Mouse (Mus musculus) bone marrow, adult 2 months (tissue): Measurements from ENCODE around the gene Stk32c. TPM values are rescaled to one million over a fixed set of nuclear protein-coding genes. Genes with fewer than 3 reads are reported as not detected.

Experiments
- H3K27ac ChIP-seq: fragments of 200-500 bp; 2 replicates; pipeline ENCODE4 v1.5.1; 2012; ENCODE audit warnings: low read depth, mild to moderate bottlenecking, control low read depth, inconsistent platforms, low read length; ENCODE audit not compliant: control insufficient read depth, poor library complexity, insufficient read depth
- H3K4me1 ChIP-seq: fragments of 200-500 bp; 2 replicates; pipeline ENCODE4 v1.6.1; 2011; ENCODE audit warnings: low read length; ENCODE audit not compliant: control insufficient read depth, insufficient read depth
- H3K4me3 ChIP-seq: fragments of 200-500 bp; replicated peaks from 2 replicates; pipeline ENCODE3; 2011; ENCODE audit warnings: mild to moderate bottlenecking, low read depth, low read length, control low read depth; ENCODE audit not compliant: control insufficient read depth
- CTCF ChIP-seq: fragments of 200-500 bp; IDR thresholded peaks from 2 replicates; pipeline ENCODE4 v1.5.1; 2011; ENCODE audit warnings: low read length, control low read depth; ENCODE audit not compliant: control insufficient read depth, insufficient read depth
- POLR2A ChIP-seq: fragments of 200-500 bp; IDR thresholded peaks from 2 replicates; pipeline ENCODE4 v1.6.1; 2011; ENCODE audit warnings: low read depth, mild to moderate bottlenecking, control low read depth, low read length, borderline replicate concordance; ENCODE audit not compliant: control insufficient read depth
- WGBS: fragments of 180-500 bp; shearing (Covaris S2); methylation state at CpG from one replicate; pipeline ENCODE4 v1.1.7; 2018; 5-methylcytosine and 5-hydroxymethylcytosine counted together
- polyA plus RNA-seq: library from polyadenylated mRNA; stranded (reverse); fragments of >200 nt; gene quantifications from 2 replicates; pipeline ENCODE4 v1.2.4, GENCODE M21; 2011; ENCODE audit warnings: low replicate concordance; ENCODE audit not compliant: missing spikeins, insufficient read depth, insufficient read length

The Stk32c gene
- polyA plus RNA-seq, 1 experiment: 3.2 TPM

DNA sequence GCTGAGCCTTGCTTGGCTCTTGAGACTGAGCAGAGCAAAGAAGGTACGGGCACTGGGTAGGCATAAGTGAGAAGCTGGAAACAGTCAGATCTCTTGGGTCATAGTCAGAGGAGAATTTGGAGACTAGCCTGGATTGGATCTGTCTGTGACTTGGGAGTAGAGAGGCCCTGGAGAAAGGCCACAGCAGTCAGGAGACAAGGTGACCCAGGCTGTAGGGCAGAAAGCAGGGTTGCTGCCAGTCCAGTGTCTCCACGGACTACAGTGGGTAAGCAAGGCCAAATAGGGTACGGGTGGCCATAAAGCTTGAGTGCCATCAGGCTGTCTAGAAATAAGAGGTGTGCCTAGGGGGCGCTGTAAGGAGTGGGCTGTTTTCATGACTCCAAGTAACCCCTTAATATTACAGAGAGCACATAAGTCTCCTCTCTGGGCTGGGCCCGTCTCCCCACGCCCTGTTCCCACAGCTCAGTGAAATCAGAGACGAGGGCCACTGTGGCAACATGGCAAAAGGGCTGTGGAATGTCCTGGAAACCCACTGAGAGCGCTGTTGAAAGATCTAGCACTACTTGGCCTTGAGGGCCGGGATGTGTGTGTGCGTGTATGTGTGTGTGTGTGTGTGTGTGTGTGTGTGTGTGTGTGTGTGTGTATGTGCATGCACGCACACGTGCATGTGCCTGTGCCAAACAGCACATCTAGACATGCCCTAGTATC is 22.7 kb upstream of the Stk32c start:
- H3K4me1 ChIP-seq: peaks cover 3% of the 10 kb centered on the region; the same call in 1 of the 2 replicates
- H3K4me3 ChIP-seq: no peak overlapping the region
- TF ChIP-seq POLR2A (no peak), CTCF (no peak)
- 75% methylated on average over 12 of the region's 12 CpGs for WGBS
- H3K27ac ChIP-seq: no peak overlapping the region

DNA sequence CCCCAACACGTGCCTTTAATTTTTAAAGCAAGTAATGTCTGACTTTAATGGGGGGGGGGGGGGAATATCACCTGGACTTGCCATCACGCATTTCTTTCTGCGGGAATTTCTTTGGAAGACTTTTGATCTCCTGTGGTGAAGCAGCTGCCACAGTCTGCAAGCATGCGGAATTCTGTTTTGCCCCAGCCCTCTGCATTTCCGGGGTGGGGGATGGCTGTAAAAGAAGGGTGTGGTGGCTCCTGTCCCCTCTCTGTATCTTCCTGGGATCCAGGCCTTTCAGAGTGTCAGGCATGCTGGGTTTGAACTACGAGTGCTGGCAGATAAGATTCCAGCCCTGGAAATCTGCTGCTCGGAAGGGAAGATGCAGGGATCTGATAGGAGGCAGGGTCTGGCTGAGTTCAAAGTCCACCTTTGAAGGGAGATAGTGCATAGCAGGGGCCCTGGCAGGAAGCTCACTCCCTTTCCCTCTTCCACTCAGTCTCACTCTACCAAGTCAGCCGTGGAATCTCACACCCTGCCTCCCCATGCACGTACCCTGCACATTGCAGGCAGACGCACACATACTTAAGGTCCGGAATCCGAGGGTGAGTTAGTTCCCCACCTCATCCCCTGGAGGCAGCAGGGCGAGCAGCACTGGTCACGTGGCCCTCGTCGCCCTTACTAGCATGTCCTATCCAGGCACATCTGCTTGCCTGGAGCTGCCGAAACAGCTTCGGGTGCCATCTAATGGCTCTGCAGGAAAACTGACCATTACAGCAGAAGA is 21.5 kb upstream of the Stk32c start:
- TF ChIP-seq CTCF: 0 out of 2 replicates have a peak, but pooled peaks have one; percentile 27
- TF ChIP-seq POLR2A: no peak
- no peak overlapping the region for H3K4me3 ChIP-seq
- 56% methylated on average over 18 of the region's 18 CpGs for WGBS
- H3K27ac ChIP-seq: no peak overlapping the region
- peaks cover 3% of the 10 kb centered on the region; the same call in 1 of the 2 replicates for H3K4me1 ChIP-seq

DNA sequence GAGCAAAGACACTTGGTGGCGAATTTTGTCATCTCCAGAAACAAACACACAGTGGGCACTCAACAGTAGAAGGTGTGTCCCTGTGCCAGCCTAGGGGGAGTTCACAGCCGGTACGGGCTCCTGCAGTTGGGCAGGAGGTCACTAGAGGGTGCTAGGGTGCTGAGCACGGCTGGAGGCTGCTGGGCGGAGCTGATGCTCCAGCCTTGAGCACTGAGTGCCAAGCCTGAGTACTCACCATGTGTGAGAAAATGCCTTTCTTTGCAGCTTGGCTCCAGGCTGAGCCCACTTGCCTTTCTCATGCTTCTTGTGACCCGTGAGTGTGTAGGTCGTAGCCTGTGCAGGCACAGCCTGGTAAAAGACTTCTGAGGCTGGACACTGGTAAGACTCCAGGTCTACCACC is 20.6 kb upstream of the Stk32c start:
- WGBS: under 1% methylated on average over 7 of the region's 7 CpGs

DNA sequence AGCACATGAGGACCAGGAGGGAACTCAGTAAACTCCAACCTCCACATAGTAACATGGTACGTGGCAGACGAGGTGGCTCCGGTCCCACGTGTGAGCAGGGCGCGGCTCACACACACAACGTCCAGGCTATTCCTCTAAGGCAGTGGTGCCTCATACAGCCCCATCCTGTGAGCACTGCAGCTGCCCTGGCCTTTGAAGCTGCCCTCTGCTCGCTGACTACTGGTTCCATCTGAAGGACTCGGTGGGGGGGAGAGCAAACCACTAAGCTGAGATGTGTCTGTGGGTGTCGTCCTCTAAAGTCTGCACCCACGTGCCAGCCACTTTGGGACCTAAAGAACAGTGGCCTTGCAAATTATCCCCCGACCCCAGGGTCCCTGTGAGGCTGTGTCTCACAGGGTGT is 17.1 kb upstream of the Stk32c start:
- H3K4me1 ChIP-seq: peaks cover 6% of the 10 kb centered on the region; the same call in 1 of the 2 replicates
- TF ChIP-seq POLR2A (no peak), CTCF (no peak)

More for the DNA sequence above, 20.6 kb upstream of the Stk32c start:
- Histone ChIP-seq H3K4me3 (no peak overlapping the region), H3K4me1 (peaks cover 3% of the 10 kb centered on the region; the same call in 1 of the 2 replicates), H3K27ac (no peak overlapping the region)
- peak; percentile 94 for TF ChIP-seq CTCF
- no peak for TF ChIP-seq POLR2A

DNA sequence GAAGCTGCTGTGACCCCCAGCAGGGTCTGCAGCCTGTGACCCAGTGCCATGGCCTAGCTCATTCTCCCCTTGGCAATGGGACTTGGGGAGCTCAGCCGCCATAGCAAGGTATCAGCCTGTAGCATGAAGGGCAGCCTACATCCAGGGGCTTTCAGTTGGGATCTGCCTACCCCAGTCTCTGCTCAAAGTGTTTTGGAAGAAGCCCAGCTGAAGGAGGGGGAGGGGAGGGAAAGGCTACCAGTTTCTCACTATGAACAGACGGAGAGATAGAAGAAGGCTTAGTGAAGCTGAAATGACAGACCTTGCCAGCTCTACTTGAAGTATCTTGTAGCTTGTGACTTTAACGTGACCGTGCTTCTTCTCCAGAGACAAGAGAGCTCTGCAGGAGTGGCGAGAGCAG is 16.7 kb upstream of the Stk32c start:
- 78% methylated on average over 5 of the region's 5 CpGs for WGBS
- TF ChIP-seq POLR2A (no peak), CTCF (no peak)

More for the DNA sequence above, 17.1 kb upstream of the Stk32c start:
- Histone ChIP-seq H3K4me3 (no peak overlapping the region), H3K27ac (no peak overlapping the region)
- 85% methylated on average over 12 of the region's 12 CpGs for WGBS

DNA sequence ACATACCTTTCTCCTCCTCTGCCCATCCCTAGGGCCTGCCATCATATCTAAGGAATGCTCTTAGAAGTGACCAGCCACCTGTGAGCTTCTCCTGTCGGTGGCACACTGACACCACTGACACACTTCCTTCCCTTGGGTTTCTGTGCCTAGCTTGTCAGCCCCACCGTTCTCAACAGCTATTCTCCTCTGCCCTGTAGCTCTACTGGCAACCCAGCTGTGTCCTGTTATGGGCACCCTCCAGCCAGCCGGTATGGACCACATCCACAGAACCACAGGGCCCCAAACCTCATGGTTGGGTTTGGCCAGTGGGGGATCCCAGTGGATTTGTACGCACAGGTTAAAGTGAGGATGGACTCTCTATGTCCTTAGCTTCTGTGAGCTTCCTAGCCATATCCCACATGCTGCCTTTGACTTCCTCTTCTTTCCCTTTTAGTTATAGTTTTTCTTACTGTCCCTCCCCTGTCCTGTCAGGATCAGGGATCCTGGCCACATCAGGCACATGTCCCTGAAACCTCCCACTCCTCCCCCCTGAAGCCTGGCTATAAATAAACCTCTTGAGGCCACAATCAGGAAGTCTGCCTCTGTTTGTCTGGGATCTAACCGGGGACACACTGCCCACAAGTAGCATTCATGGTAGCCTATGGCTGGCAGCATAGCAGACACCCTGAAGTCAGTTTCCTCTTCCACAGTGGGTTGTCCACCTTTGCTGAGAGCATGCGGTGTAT is 15.5 kb upstream of the Stk32c start:
- H3K27ac ChIP-seq: 0 out of 2 replicates have a peak overlapping the region, but pooled peaks have one; percentile 8
- WGBS: 8% methylated on average over 6 of the region's 6 CpGs
- H3K4me1 ChIP-seq: peaks cover 9% of the 10 kb centered on the region; the same call in 1 of the 2 replicates
- TF ChIP-seq CTCF (no peak), POLR2A (no peak)
- no peak overlapping the region for H3K4me3 ChIP-seq

More for the DNA sequence above, 16.7 kb upstream of the Stk32c start:
- no peak overlapping the region for H3K4me3 ChIP-seq
- no peak overlapping the region for H3K27ac ChIP-seq
- H3K4me1 ChIP-seq: peaks cover 9% of the 10 kb centered on the region; the same call in 1 of the 2 replicates

DNA sequence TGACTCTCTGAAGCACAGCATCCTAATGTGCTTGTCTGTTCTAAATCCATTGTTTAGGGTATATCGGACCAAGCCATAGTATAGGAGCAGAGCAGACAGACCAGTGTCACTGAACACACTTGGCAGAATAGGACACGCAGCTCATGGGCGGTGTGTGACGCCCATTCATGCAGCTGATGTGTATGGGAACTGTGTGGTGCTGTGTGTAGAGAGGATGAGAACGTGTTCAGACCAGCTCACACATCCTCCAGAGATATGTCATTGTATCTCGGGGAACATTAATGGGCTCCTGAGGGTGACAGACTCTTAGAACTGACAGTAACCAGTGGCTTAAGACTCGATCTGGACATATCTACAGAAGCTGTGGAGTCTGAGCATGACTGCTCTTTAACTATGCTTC is 13.3 kb upstream of the Stk32c start:
- WGBS: 87% methylated on average over 7 of the region's 7 CpGs
- Histone ChIP-seq H3K27ac (no peak overlapping the region), H3K4me1 (peaks cover 11% of the 10 kb centered on the region; the same call in 1 of the 2 replicates), H3K4me3 (no peak overlapping the region)
- no peak for TF ChIP-seq CTCF
- no peak for TF ChIP-seq POLR2A

DNA sequence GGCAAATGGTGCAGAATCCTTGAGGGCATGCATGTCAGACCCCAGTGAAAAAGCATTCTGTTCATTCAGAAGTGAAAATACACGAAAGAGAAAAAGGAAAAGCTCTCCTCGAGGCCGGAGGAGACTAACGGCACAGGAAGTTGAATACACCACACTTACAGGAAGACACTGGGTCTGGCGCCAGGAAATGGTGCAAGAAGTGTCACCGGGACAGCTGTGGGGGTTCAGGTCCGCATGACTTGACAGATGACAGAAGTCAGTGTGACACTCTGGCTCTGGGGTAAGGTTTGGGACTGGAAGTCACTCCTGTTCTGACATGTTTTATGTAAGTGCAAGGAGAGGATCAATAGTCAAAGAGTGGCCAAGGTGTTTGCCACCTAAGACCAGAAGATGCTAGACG is 11.6 kb upstream of the Stk32c start:
- TF ChIP-seq CTCF (no peak), POLR2A (no peak)
- H3K27ac ChIP-seq: peak overlapping the region; percentile 88
- 6% methylated on average over 8 of the region's 8 CpGs for WGBS
- no peak overlapping the region for H3K4me3 ChIP-seq
- peaks cover 11% of the 10 kb centered on the region; the same call in 1 of the 2 replicates for H3K4me1 ChIP-seq
